Mouse (Mus musculus): ENCODE data around the gene AI661453. TPM values are rescaled to one million over a fixed set of nuclear protein-coding genes. Genes with fewer than 3 reads are reported as not detected.

AI661453 gene
- polyA plus RNA-seq, 2 experiments from 2014 or later, result 0.15 TPM; not detected in 1

- no peak for ATAC-seq
These were observed 5.1 kb downstream of the AI661453 start for GRCm38 (mm10) chr17:47441296-47442051.

DNA sequence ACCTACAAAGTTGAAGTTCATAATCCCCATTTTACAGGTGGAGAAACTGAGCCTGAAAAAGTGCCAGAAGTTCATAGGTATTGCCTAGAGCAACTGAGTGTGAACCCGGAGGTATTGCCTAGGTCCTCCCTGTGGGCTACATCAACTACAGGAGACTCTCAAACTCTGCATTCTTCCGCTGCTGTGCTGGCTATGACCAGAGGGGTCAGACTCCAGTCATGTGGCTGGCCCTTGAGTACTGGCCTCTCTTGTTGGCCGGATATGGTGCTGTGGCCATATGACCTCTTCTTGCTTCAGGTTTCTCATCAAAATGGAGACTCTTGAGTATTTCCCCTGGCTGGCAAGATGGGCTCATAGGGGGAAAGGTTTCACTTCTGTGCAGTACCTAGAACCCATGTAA is 5.9 kb downstream of the AI661453 start:
- ATAC-seq, result no peak

- ATAC-seq, result no peak
These were observed 7.7 kb downstream of the AI661453 start for GRCm38 (mm10) chr17:47444113-47444512.

- ATAC-seq, result no peak
These were observed 9.1 kb downstream of the AI661453 start for GRCm38 (mm10) chr17:47445518-47445917.

GRCm38 (mm10) chr17:47446025-47446424 is 9.6 kb downstream of the AI661453 start:
- ATAC-seq, result no peak

DNA sequence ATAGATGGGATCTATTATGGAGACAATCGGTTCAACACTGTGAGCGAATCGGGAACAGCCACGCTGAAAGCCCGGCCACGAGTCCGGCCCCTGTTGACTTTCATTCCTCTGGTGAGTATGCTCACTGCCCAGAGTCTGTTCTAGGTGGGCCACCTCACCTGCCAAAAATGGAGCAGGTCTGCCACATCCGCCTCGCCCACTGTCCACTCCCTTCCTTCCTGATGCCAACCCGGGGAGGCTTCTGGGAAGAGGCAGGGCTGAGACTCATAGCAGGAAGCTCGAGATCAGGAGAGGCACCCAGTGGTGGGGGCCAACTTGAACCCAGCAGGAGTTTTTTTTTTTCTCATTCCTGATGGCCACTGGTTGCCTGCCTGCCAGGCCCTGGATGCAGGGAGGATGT is 10.1 kb downstream of the AI661453 start:
- no peak for ATAC-seq

- ATAC-seq, result no peak
These were observed 12.3 kb downstream of the AI661453 start for GRCm38 (mm10) chr17:47448523-47449372.

DNA sequence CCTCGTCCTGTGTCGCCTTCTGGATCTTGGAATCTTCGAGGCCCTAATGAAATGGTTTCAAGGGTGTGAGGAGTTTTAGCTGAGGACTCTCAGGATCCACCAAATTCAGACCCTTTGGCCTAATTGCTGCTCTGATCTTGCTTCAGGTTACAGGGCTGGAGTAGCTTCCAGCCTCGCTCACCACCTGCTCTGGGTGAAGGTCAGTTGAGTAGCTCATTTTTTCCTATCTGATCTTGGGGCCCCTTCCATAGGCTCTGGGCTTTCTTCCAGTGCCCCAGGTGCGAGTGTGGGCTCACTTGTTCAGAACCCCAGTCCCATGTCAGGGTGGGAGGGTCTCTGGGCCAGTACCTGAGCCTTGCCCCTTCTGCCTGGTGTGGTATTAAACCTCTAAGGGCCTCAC is 13.0 kb downstream of the AI661453 start:
- ATAC-seq, result no peak

DNA sequence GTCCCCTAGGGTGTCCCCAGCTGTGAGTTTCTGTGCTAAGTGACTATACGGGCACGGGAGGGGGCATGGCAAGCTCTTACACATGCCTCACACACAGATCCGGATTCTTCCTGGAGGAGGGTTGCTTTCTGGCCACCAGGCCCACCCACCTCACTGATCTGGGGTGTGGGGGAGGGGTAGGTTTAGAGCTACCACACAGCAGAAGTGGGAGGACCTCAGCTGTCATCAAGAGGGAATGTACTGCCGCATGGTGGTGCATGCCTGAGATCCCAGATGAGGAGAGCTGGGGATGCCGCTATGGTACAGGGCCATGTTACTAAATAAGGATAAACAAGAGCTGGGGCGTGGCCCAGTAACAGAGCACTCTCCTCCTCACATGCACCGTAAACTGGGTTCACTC is 13.8 kb downstream of the AI661453 start:
- no peak for ATAC-seq

- no peak for ATAC-seq
These were observed 14.6 kb downstream of the AI661453 start for GRCm38 (mm10) chr17:47450880-47451565.

- ATAC-seq, result no peak
These were observed 16.5 kb downstream of the AI661453 start for GRCm38 (mm10) chr17:47452886-47453285.

GRCm38 (mm10) chr17:47454675-47455074 is 18.3 kb downstream of the AI661453 start:
- ATAC-seq, result no peak

GRCm38 (mm10) chr17:47458310-47458709 is 21.9 kb downstream of the AI661453 start:
- no peak for ATAC-seq

- no peak for ATAC-seq
These were observed 22.5 kb downstream of the AI661453 start for GRCm38 (mm10) chr17:47458936-47459335.

GRCm38 (mm10) chr17:47459341-47459919 is 23.0 kb downstream of the AI661453 start:
- ATAC-seq, result no peak

- no peak for ATAC-seq
These were observed 25.3 kb downstream of the AI661453 start for GRCm38 (mm10) chr17:47461688-47462087.

DNA sequence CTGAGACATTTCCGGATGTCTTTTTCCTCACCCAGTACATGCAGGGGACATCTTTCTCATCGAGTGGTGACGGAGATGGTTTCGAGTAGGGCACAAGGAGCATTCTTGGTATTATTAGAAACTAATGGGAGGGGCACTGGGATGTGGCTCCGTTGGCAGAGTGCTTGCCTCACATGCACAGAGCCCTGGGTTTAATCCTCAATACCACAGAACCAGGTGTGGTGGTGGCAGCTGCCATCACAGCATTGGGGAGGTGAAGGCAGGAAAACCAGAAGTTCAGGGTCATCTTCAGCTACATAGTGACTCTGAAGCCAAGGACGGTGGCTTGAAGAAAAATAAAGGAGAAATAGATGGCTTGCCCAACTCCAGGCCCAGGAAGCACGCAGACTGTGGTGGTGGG is 25.8 kb downstream of the AI661453 start:
- ATAC-seq, result no peak

DNA sequence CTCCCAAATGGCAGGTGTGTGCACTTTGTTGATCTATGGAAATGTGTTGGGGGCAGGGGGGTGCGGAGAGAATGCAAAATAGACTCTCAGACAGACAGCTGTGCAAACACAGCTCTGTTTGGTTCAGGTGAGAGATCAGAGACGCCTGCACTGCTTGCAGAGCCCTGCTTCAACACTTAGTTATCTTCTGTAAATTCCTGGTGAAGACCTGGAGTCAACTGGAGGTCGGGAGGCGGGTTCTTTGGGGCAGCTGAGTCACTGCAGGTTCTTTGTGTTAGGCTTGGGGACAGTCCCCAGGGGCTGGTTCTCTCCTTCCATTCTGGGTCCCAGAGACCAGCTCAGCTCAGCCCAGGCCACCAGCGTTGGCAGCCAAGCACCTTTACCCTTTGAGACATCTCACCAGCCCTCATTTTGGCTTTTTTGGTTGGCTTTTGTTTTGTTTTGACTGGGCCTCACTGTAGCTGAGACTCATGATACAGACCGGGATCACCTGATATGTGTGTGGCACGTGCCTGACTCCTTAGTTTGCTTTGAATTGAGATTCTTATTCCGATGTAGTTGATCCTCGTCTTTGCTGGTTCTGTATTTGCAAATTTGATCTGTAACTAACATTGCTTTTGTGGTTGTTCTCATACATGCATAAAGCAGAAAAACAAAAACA is 26.4 kb downstream of the AI661453 start:
- no peak for ATAC-seq

DNA sequence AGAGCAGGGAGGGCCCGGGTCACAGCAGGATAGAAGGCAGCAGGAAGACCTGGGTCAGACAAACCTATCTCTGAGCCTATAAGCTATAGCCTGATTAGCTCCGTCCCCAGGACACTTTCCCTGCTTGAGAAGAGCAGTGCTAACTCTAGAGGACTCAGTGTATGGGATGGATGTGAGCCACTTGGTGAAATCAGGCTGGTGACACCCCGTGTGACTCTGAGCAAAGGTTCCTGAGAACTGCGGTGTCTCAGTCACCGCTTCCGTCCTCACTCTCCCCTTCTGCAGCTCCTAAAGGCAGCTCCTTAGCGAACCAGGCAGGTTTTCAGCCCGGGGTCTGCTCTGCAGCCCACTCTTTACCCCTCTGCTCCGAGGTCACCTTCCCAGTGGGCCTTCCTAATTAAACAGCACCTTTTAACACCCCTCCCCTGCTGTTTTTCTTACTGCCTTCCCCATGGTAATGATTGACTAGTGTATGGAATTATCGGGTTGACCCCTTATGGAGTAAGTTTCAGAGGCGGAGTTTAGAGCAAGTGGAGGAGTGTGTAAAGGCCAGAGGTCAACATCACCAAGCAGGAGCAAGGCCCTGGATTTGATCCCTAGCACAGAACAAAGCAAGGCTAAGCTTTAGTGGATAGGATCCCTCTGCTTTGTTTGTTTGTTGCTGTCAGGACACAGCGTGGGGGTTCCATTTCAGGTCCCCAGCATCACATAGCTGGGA is 28.0 kb downstream of the AI661453 start:
- no peak for ATAC-seq

- no peak for ATAC-seq
These were observed 28.6 kb downstream of the AI661453 start for GRCm38 (mm10) chr17:47465016-47465415.

DNA sequence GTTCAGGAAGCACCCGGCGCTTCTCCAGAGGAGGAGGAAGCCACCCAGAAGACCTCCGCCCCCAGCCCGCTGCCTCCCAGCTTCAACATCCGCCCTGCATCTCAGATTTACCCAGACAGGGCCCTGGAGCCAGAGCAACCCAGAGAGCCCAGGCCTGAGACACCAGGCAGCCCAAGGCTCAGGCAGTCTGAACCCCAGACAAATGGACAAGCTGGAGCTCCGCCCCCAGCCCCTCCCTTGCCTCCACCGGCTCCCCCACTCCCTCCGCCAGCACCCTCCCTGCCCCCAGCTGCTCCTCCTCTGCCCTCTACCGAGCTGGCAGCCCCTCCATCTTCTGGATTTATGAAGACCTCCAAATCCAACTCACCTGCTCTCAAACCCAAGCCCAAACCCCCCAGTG is 29.9 kb downstream of the AI661453 start:
- ATAC-seq, result no peak

- ATAC-seq, result no peak
These were observed 31.2 kb downstream of the AI661453 start for GRCm38 (mm10) chr17:47467659-47468058.

All from activated CD4-positive, CD25-positive, alpha-beta regulatory T cell, adult 4 months (primary cell).